Mouse (Mus musculus): ENCODE measurements around the gene Slc39a10. TPM values are rescaled to one million over a fixed set of nuclear protein-coding genes. Genes with fewer than 3 reads are reported as not detected.

The Slc39a10 gene
- total RNA-seq (2017), result 9.9 and 17.2 TPM in 2 replicates

GRCm38 (mm10) chr1:46892752-46893151, at the start of gene Slc39a10:
Gene Slc39a10, minus strand, starts transcription at chr1:46892852.
- no peak for ATAC-seq (ENCODE audit: extremely low read depth, insufficient number of reproducible peaks, low FRiP score, poor library complexity, severe bottlenecking)

- ATAC-seq (ENCODE audit: extremely low read depth, insufficient number of reproducible peaks, low FRiP score, poor library complexity, severe bottlenecking), result no peak
Observed at GRCm38 (mm10) chr1:46939295-46939694, 46.6 kb upstream of the Slc39a10 start.

- ATAC-seq (ENCODE audit: extremely low read depth, insufficient number of reproducible peaks, low FRiP score, poor library complexity, severe bottlenecking), result no peak
Observed at GRCm38 (mm10) chr1:46937641-46938040, 45.0 kb upstream of the Slc39a10 start.

GRCm38 (mm10) chr1:46927104-46927503, 34.5 kb upstream of the Slc39a10 start:
- ATAC-seq (ENCODE audit: extremely low read depth, insufficient number of reproducible peaks, low FRiP score, poor library complexity, severe bottlenecking), result no peak

GRCm38 (mm10) chr1:46926239-46926638, 33.6 kb upstream of the Slc39a10 start:
- no peak for ATAC-seq (ENCODE audit: extremely low read depth, insufficient number of reproducible peaks, low FRiP score, poor library complexity, severe bottlenecking)

- no peak for ATAC-seq (ENCODE audit: extremely low read depth, insufficient number of reproducible peaks, low FRiP score, poor library complexity, severe bottlenecking)
Observed at GRCm38 (mm10) chr1:46924992-46925391, 32.3 kb upstream of the Slc39a10 start.

GRCm38 (mm10) chr1:46922904-46923303, 30.3 kb upstream of the Slc39a10 start:
- peak; percentile 29; the same call in 1 of the 2 replicates for ATAC-seq (ENCODE audit: extremely low read depth, insufficient number of reproducible peaks, low FRiP score, poor library complexity, severe bottlenecking)

- peak; percentile 96 for ATAC-seq (ENCODE audit: extremely low read depth, insufficient number of reproducible peaks, low FRiP score, poor library complexity, severe bottlenecking)
Observed at GRCm38 (mm10) chr1:46921630-46922029, 29.0 kb upstream of the Slc39a10 start.

- ATAC-seq (ENCODE audit: extremely low read depth, insufficient number of reproducible peaks, low FRiP score, poor library complexity, severe bottlenecking), result no peak
Observed at GRCm38 (mm10) chr1:46916237-46916636, 23.6 kb upstream of the Slc39a10 start.

GRCm38 (mm10) chr1:46914349-46914748, 21.7 kb upstream of the Slc39a10 start:
- peak; percentile 51; the same call in 1 of the 2 replicates for ATAC-seq (ENCODE audit: extremely low read depth, insufficient number of reproducible peaks, low FRiP score, poor library complexity, severe bottlenecking)

- no peak for ATAC-seq (ENCODE audit: extremely low read depth, insufficient number of reproducible peaks, low FRiP score, poor library complexity, severe bottlenecking)
Observed at GRCm38 (mm10) chr1:46912506-46913156, 20.0 kb upstream of the Slc39a10 start.

- no peak for ATAC-seq (ENCODE audit: extremely low read depth, insufficient number of reproducible peaks, low FRiP score, poor library complexity, severe bottlenecking)
Observed at GRCm38 (mm10) chr1:46910154-46910553, 17.5 kb upstream of the Slc39a10 start.

- ATAC-seq (ENCODE audit: extremely low read depth, insufficient number of reproducible peaks, low FRiP score, poor library complexity, severe bottlenecking), result peak; percentile 71; the same call in 1 of the 2 replicates
Observed at GRCm38 (mm10) chr1:46905706-46906105, 13.1 kb upstream of the Slc39a10 start.

GRCm38 (mm10) chr1:46902102-46902683, 9.5 kb upstream of the Slc39a10 start:
- ATAC-seq (ENCODE audit: extremely low read depth, insufficient number of reproducible peaks, low FRiP score, poor library complexity, severe bottlenecking), result no peak

GRCm38 (mm10) chr1:46894281-46894842, 1.7 kb upstream of the Slc39a10 start:
- peak; percentile 94 for ATAC-seq (ENCODE audit: extremely low read depth, insufficient number of reproducible peaks, low FRiP score, poor library complexity, severe bottlenecking)

- no peak for ATAC-seq (ENCODE audit: extremely low read depth, insufficient number of reproducible peaks, low FRiP score, poor library complexity, severe bottlenecking)
Observed at GRCm38 (mm10) chr1:46888726-46889125, 3.9 kb downstream of the Slc39a10 start.

GRCm38 (mm10) chr1:46888324-46888723, 4.3 kb downstream of the Slc39a10 start:
- no peak for ATAC-seq (ENCODE audit: extremely low read depth, insufficient number of reproducible peaks, low FRiP score, poor library complexity, severe bottlenecking)

GRCm38 (mm10) chr1:46887908-46888307, 4.7 kb downstream of the Slc39a10 start:
- ATAC-seq (ENCODE audit: extremely low read depth, insufficient number of reproducible peaks, low FRiP score, poor library complexity, severe bottlenecking), result no peak

- no peak for ATAC-seq (ENCODE audit: extremely low read depth, insufficient number of reproducible peaks, low FRiP score, poor library complexity, severe bottlenecking)
Observed at GRCm38 (mm10) chr1:46886091-46886490, 6.6 kb downstream of the Slc39a10 start.

GRCm38 (mm10) chr1:46885231-46885630, 7.4 kb downstream of the Slc39a10 start:
- ATAC-seq (ENCODE audit: extremely low read depth, insufficient number of reproducible peaks, low FRiP score, poor library complexity, severe bottlenecking), result no peak

All from neutrophil, adult 5-6 weeks (primary cell).